Mouse (Mus musculus) lung, postnatal 0 days (tissue): Measurements from ENCODE around the gene Tbc1d16.

Source experiments
- CTCF ChIP-seq: IDR thresholded peaks from 2 replicates; pipeline ENCODE4 v1.5.1; 2016; ENCODE audit warnings: antibody characterized with exemption, mild to moderate bottlenecking
- EP300 ChIP-seq: IDR thresholded peaks from 2 replicates; pipeline ENCODE4 v1.6.1; 2016; ENCODE audit warnings: antibody characterized with exemption, mild to moderate bottlenecking, control low read depth

DNA sequence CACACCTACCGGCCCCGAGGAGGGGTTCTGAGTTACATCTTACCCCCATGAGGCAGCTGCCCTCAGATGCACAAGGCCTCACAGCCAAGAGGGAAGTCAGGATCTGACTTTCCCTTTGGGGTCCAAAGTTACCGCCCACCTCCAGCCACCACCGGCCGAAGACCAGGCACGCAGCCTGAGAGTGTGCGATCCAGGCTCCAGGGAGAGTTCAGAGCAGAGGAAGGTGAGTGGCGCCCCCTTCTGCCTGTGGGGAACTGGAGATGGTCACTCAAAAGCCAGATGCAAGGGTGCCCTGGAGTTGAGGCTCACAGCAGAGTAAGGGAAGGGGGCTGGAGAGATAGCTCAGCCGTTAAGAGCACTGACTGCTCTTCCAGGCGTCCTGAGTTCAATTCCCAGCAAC lies 22.6 kb downstream of the Tbc1d16 start:
- no peak for TF ChIP-seq EP300
- peak; percentile 40 for TF ChIP-seq CTCF
